Mouse (Mus musculus): ENCODE measurements at regions not wholly inside any gene's neighbourhood (a gene's known extent, or its start where the extent isn't known, plus 50 kb on each side); places are given as distances from the start of the nearest gene placed in this dataset.
"Not testable (repeated sequence)": the region's sequence is repeated elsewhere in the genome, so short reads cannot be mapped to it uniquely, and the experiment has no call there.

GRCm38 (mm10) chr12:20802027-20802426 lies 188.2 kb upstream of the Asap2 start:
- not testable (repeated sequence) for ATAC-seq (replicated peaks; ENCODE audit: insufficient number of reproducible peaks, low FRiP score, low TSS enrichment); H3K36me3 ChIP-seq (ENCODE audit: control insufficient read depth, insufficient read depth, low read length); H3K9me3 ChIP-seq (replicated peaks; ENCODE audit: control insufficient read depth, low read length); H3K27me3 ChIP-seq (ENCODE audit: control insufficient read depth, insufficient read depth, low read length); H3K27ac ChIP-seq (ENCODE audit: low read depth, low read length); H3K4me2 ChIP-seq; H3K4me3 ChIP-seq (ENCODE audit: low read depth, low read length); H3K4me1 ChIP-seq (ENCODE audit: control insufficient read depth, insufficient read depth, low read length); H3K9ac ChIP-seq (ENCODE audit: low read depth, low read length)
- WGBS (ENCODE audit: insufficient replicate concordance), result 60% methylated on average over 3 of the region's 4 CpGs

GRCm38 (mm10) chr12:20805466-20805865 lies 184.8 kb upstream of the Asap2 start:
- H3K27ac ChIP-seq (ENCODE audit: low read depth, low read length); H3K4me3 ChIP-seq (ENCODE audit: low read depth, low read length); ATAC-seq (replicated peaks; ENCODE audit: insufficient number of reproducible peaks, low FRiP score, low TSS enrichment); H3K4me2 ChIP-seq; H3K27me3 ChIP-seq (ENCODE audit: control insufficient read depth, insufficient read depth, low read length); H3K9ac ChIP-seq (ENCODE audit: low read depth, low read length); H3K36me3 ChIP-seq (ENCODE audit: control insufficient read depth, insufficient read depth, low read length); H3K9me3 ChIP-seq (replicated peaks; ENCODE audit: control insufficient read depth, low read length); H3K4me1 ChIP-seq (ENCODE audit: control insufficient read depth, insufficient read depth, low read length): not testable (repeated sequence)
- WGBS (ENCODE audit: insufficient replicate concordance), result 80% methylated on average over 3 of the region's 5 CpGs

- H3K27me3 ChIP-seq (ENCODE audit: control insufficient read depth, insufficient read depth, low read length), result no peaks in the 10 kb centered on the region
- H3K4me2 ChIP-seq, result no peak overlapping the region
- 86% methylated on average over 2 of the region's 2 CpGs for WGBS (ENCODE audit: insufficient replicate concordance)
- H3K9ac ChIP-seq (ENCODE audit: low read depth, low read length), result no peak overlapping the region
- no peak overlapping the region for H3K27ac ChIP-seq (ENCODE audit: low read depth, low read length)
- no peak overlapping the region for H3K4me3 ChIP-seq (ENCODE audit: low read depth, low read length)
- H3K4me1 ChIP-seq (ENCODE audit: control insufficient read depth, insufficient read depth, low read length), result no peaks in the 10 kb centered on the region
- ATAC-seq (replicated peaks; ENCODE audit: insufficient number of reproducible peaks, low FRiP score, low TSS enrichment), result no peak
- H3K36me3 ChIP-seq (ENCODE audit: control insufficient read depth, insufficient read depth, low read length), result no peaks in the 10 kb centered on the region
- H3K9me3 ChIP-seq (replicated peaks; ENCODE audit: control insufficient read depth, low read length), result peaks cover 7% of the 10 kb centered on the region; the same call in 1 of the 2 replicates
Measured at GRCm38 (mm10) chr12:20806681-20807080, 183.6 kb upstream of the Asap2 start.

GRCm38 (mm10) chr12:20813836-20814235 lies 176.4 kb upstream of the Asap2 start:
- H3K4me2 ChIP-seq; H3K27ac ChIP-seq (ENCODE audit: low read depth, low read length); H3K27me3 ChIP-seq (ENCODE audit: control insufficient read depth, insufficient read depth, low read length); H3K9ac ChIP-seq (ENCODE audit: low read depth, low read length); H3K36me3 ChIP-seq (ENCODE audit: control insufficient read depth, insufficient read depth, low read length); H3K4me3 ChIP-seq (ENCODE audit: low read depth, low read length); H3K4me1 ChIP-seq (ENCODE audit: control insufficient read depth, insufficient read depth, low read length); ATAC-seq (replicated peaks; ENCODE audit: insufficient number of reproducible peaks, low FRiP score, low TSS enrichment): not testable (repeated sequence)
- H3K9me3 ChIP-seq (replicated peaks; ENCODE audit: control insufficient read depth, low read length), result peaks cover 17% of the 10 kb centered on the region; the same call in 1 of the 2 replicates
- 67% methylated on average over 6 of the region's 6 CpGs for WGBS (ENCODE audit: insufficient replicate concordance)

GRCm38 (mm10) chr12:20815121-20815520 lies 175.1 kb upstream of the Asap2 start:
- H3K4me3 ChIP-seq (ENCODE audit: low read depth, low read length), result peak overlapping the region; percentile 42
- peak overlapping the region; percentile 56; the same call in 1 of the 2 replicates for H3K9ac ChIP-seq (ENCODE audit: low read depth, low read length)
- 12% methylated on average over 35 of the region's 40 CpGs for WGBS (ENCODE audit: insufficient replicate concordance)
- ATAC-seq (replicated peaks; ENCODE audit: insufficient number of reproducible peaks, low FRiP score, low TSS enrichment); H3K27ac ChIP-seq (ENCODE audit: low read depth, low read length); H3K4me1 ChIP-seq (ENCODE audit: control insufficient read depth, insufficient read depth, low read length); H3K36me3 ChIP-seq (ENCODE audit: control insufficient read depth, insufficient read depth, low read length); H3K27me3 ChIP-seq (ENCODE audit: control insufficient read depth, insufficient read depth, low read length): not testable (repeated sequence)
- H3K4me2 ChIP-seq, result peak overlapping the region; percentile 60
- H3K9me3 ChIP-seq (replicated peaks; ENCODE audit: control insufficient read depth, low read length), result peaks cover 15% of the 10 kb centered on the region; the same call in 1 of the 2 replicates

- WGBS (ENCODE audit: insufficient replicate concordance), result 5% methylated on average over 21 of the region's 38 CpGs
- Histone ChIP-seq H3K36me3 (ENCODE audit: control insufficient read depth, insufficient read depth, low read length) (no peaks in the 10 kb centered on the region), H3K4me3 (ENCODE audit: low read depth, low read length) (peak overlapping the region; percentile 42), H3K4me1 (ENCODE audit: control insufficient read depth, insufficient read depth, low read length) (no peaks in the 10 kb centered on the region), H3K9me3 (replicated peaks; ENCODE audit: control insufficient read depth, low read length) (peaks cover 15% of the 10 kb centered on the region; the same call in 1 of the 2 replicates), H3K9ac (ENCODE audit: low read depth, low read length) (peak overlapping the region; percentile 56; the same call in 1 of the 2 replicates), H3K4me2 (peak overlapping the region; percentile 60), H3K27ac (ENCODE audit: low read depth, low read length) (no peak overlapping the region), H3K27me3 (ENCODE audit: control insufficient read depth, insufficient read depth, low read length) (0 out of 2 replicates have a peak, but pooled peaks cover 3% of the 10 kb centered on the region)
- peak; percentile 91 for ATAC-seq (replicated peaks; ENCODE audit: insufficient number of reproducible peaks, low FRiP score, low TSS enrichment)
Measured at GRCm38 (mm10) chr12:20815599-20815998, 174.7 kb upstream of the Asap2 start.

GRCm38 (mm10) chr12:20843661-20844320 lies 146.5 kb upstream of the Asap2 start:
- not testable (repeated sequence) for ATAC-seq (replicated peaks; ENCODE audit: insufficient number of reproducible peaks, low FRiP score, low TSS enrichment); H3K4me2 ChIP-seq; H3K9ac ChIP-seq (ENCODE audit: low read depth, low read length); H3K36me3 ChIP-seq (ENCODE audit: control insufficient read depth, insufficient read depth, low read length); H3K4me1 ChIP-seq (ENCODE audit: control insufficient read depth, insufficient read depth, low read length); H3K4me3 ChIP-seq (ENCODE audit: low read depth, low read length); H3K27me3 ChIP-seq (ENCODE audit: control insufficient read depth, insufficient read depth, low read length); H3K27ac ChIP-seq (ENCODE audit: low read depth, low read length)
- H3K9me3 ChIP-seq (replicated peaks; ENCODE audit: control insufficient read depth, low read length), result peaks cover 12% of the 10 kb centered on the region
- WGBS (ENCODE audit: insufficient replicate concordance), result 63% methylated on average over 4 of the region's 4 CpGs

- peaks cover 13% of the 10 kb centered on the region for H3K9me3 ChIP-seq (replicated peaks; ENCODE audit: control insufficient read depth, low read length)
- H3K27ac ChIP-seq (ENCODE audit: low read depth, low read length); H3K36me3 ChIP-seq (ENCODE audit: control insufficient read depth, insufficient read depth, low read length); H3K9ac ChIP-seq (ENCODE audit: low read depth, low read length); H3K4me3 ChIP-seq (ENCODE audit: low read depth, low read length); H3K27me3 ChIP-seq (ENCODE audit: control insufficient read depth, insufficient read depth, low read length); H3K4me1 ChIP-seq (ENCODE audit: control insufficient read depth, insufficient read depth, low read length); ATAC-seq (replicated peaks; ENCODE audit: insufficient number of reproducible peaks, low FRiP score, low TSS enrichment): not testable (repeated sequence)
- peak overlapping the region; percentile 27; the same call in 1 of the 2 replicates for H3K4me2 ChIP-seq
- 42% methylated on average over 7 of the region's 7 CpGs for WGBS (ENCODE audit: insufficient replicate concordance)
Measured at GRCm38 (mm10) chr12:20844873-20845272, 145.4 kb upstream of the Asap2 start.

- Histone ChIP-seq H3K4me3 (ENCODE audit: low read depth, low read length) (no peak overlapping the region), H3K36me3 (ENCODE audit: control insufficient read depth, insufficient read depth, low read length) (no peaks in the 10 kb centered on the region), H3K9me3 (replicated peaks; ENCODE audit: control insufficient read depth, low read length) (peaks cover 16% of the 10 kb centered on the region), H3K4me1 (ENCODE audit: control insufficient read depth, insufficient read depth, low read length) (no peaks in the 10 kb centered on the region), H3K4me2 (peak overlapping the region; percentile 27; the same call in 1 of the 2 replicates), H3K27ac (ENCODE audit: low read depth, low read length) (no peak overlapping the region), H3K9ac (ENCODE audit: low read depth, low read length) (no peak overlapping the region), H3K27me3 (ENCODE audit: control insufficient read depth, insufficient read depth, low read length) (no peaks in the 10 kb centered on the region)
- WGBS (ENCODE audit: insufficient replicate concordance), result 49% methylated on average over 17 of the region's 17 CpGs
- ATAC-seq (replicated peaks; ENCODE audit: insufficient number of reproducible peaks, low FRiP score, low TSS enrichment), result no peak
Measured at GRCm38 (mm10) chr12:20845297-20845696, 145.0 kb upstream of the Asap2 start.

All from heart, embryonic 11.5 days (tissue).